Mouse (Mus musculus) spleen, postnatal 14 days (tissue): ENCODE measurements at regions not wholly inside any gene's neighbourhood (a gene's known extent, or its start where the extent isn't known, plus 50 kb on each side); places are given as distances from the start of the nearest gene placed in this dataset.

Source experiments
- DNase-seq, 2 experiments: peaks; one replicate each; pipeline ENCODE4 v3.0.0; 2021 to 2022; ENCODE audit warnings: low spot score in 2 of 2

DNA sequence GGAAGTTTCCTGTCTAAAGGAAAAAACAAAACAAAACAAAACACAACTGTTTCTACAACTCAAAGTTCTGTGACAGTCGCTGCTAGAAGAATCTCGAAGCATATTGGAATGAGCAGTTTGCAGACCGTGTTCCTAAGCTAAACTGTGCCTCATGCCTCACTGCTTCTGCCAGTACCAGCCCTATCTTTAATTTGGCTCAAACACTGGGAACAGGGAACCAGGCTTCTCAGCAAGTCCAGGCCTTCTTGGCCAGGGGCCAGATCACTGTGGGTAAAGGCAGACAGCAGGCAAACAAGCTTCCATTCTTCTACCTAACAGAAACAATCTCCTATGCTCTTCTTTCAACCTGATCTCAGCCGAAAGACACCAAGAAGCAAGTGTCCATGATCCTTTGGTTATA, 56.5 kb downstream of the Tmsb4x start:
- DNase-seq = no peak

DNA sequence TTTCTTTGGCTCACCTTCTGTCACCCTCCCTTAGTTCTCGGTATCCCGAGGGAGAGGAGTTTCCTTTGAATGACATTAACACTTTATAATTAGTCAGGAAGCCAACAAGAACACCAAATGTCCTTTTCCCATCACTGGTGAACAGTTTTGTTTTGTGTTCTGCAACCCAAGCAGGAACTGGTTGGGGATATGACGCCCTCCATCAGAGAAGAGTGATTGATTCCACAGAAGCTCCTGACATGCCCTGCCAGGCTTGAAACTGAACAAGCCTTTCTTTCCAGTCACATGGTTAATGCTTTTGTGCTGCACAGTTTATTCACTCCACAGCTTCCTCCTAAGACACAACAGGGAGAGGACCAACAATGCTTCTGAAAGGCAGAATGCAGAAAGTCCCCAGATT, 57.8 kb downstream of the Tmsb4x start:
- no peak for DNase-seq

DNA sequence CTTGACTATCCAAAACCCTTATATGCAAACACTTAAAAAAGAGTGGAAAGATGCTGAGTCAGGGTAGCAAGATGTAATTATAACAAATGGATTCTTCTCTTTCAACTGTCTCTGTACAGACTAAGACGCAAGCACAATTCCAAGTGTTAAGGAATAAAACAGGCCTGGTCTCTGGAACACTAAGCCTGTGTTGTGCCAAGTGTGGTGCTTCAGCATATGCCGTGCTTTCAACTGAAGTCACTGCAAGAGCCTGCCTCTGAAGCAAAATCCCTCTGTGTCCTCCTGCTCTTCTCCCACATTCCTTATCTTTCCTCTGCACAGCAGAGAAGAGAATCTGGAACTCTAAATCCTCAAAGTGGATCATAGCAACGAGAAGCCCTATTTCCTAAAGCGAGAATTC, 59.7 kb downstream of the Tmsb4x start:
- DNase-seq = no peak

DNA sequence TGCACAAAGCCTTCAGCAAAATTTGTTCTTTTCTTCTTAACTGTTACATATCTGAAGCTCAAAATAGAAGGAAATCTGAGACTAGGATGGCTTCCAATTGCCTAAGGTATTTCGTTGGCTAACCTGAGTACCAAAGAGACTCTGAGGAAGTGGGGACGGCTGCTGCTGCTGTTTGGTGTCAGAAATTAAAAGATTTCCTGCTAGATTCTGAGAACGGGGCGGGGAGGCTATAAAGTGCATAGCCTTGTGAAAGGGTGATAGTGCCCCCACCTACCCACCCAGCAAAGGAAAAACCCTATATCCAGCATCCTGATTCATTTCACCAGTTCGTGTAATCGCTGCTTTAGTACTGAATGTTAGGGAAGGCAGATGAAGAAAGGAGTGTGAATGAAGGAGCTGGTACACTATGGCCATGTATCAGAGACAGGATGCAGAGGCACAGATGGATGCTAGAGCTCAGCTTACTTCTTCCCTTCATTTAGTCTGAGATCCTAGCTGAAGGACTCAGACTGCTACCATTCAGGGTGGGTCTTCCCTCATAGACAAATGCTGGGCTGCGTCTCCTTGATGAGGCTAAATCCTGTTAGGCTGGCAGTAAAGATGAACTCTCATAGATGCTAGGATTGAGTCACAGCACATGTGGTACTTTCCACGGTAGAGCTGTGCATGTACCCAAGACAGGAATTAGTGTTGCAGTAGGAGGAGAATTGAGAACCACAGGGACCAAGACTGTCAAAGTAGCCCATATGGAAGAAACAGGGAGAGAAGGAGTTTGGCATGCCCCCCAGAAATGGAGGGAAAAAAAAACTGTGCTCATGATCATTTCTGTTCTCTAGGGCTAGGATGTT, 62.4 kb downstream of the Tmsb4x start:
- no peak for DNase-seq

DNA sequence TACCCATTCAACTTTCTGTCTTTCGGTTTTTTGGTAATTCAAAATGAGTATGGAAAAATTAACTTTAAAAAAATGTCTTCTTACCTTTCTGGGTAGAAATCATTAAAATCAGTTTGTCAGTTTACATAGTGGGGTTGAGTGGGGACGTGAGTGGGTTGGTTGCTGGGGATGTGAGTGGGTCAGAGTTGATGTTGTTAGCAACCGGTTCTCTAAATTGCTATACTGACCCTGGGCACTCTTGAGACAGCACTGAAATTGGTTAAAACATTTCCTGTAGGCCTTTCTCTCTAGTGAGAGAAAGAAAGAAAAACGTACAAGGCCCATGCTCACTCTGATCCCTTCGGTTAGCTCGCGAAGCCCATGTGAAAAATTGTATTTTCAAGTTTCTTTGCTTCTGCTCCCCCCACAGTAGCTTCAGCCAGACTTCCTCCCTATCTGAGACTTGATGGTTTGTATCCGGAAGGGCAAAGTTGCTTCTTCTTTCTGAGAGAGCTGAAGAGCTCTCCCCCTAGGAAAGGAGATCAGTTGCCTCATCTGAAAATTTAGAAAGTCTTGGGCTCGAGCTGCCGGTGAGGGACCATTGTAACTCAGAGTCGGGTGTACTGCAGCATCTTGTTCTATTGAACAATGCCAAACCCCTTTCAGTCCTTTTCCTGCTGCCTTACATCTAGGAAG, 63.5 kb downstream of the Tmsb4x start:
- no peak for DNase-seq

DNA sequence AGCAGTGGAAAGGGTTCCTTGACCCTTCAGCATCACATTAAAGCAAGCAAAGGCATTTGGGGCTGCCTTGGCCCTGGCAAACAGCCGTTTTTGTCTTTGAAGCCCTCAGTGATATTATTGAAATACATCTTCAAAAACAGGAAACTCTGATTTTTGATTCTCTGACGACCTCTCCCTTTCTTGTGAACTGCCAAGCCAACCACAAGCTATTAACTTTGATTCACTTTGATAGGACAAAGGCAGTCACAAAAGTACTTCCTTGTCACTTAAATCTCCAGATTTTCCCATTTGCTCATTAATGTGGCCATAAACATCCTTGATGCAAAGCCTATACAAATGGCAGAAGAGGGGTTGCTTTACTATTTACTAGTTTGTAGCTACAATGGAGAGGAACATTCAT, 70.0 kb downstream of the Tmsb4x start:
- DNase-seq = no peak

DNA sequence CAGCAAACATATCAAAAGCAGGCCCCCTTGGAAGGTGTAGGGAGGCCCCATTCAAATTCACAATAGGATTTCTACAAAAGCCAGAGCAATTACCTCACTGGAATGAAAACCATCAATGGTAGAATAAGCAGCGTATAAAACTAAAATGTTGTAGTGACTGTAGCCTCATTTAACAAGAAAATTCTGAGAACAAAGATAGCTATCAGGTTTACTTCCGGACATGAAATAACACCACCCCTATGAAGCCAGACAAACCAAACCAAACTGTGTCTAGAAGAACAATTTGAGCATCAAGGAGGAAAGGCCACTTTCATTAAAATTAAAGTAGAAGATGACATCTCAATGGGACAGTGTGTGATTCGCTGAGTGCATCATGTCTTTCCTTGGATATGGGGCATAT, 74.9 kb downstream of the Tmsb4x start:
- DNase-seq = no peak

DNA sequence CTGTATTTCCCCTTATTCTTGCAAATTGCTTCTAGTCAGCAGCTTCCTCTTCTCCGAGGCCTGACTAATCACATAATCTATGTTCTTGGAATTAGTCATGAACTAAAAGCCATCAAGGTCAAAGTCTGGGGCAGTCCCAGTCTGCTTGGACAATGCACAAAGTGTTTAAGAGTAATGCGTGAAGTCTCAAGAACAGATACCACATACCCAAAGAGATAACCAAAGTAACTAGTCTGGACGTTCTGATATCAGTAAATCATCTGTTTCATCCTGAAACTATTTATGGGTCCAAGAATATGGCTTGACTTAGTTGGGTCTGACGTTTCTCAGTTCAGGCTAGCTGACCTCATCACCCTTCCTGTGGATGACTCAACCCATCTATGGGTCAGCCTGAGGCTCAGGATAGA, 76.1 kb downstream of the Tmsb4x start:
- no peak for DNase-seq

DNA sequence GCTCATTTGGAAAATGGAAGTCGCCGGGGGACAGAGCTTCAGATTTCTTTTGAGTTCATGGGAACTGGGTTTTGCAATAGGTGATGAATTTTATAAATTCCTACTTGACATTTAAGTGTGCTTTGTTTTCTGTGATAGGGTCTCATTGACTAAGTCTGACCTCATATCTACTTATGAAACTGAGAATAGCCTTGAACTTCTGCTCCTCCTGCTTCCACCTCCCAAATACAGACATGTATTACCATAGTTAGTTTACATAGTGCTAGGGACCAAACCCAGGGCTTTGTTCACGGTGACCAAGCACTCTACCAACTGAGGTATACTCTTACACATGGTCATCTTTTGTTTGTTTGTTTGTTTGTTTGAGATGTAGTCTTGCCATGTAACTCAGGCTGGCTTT, 77.8 kb downstream of the Tmsb4x start:
- no peak for DNase-seq

DNA sequence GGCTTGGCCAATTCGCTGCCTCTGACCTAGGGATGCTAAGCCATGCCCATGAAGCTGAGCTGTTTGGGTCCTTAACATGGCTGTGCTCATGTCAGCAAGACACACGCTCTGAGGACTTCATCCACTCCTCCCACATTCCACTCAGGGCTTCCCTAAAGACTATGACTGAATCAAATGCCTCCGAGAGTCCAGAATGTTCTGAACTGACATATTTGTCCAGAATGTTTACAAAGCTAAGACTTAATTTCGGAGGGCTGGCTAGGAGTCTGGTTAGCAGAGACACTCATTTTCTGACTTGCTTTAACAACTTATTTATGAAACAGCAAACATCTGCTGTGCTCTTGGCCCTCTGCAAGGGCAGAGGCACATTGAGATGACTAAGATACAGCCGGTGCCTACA, 78.5 kb downstream of the Tmsb4x start:
- no peak for DNase-seq

DNA sequence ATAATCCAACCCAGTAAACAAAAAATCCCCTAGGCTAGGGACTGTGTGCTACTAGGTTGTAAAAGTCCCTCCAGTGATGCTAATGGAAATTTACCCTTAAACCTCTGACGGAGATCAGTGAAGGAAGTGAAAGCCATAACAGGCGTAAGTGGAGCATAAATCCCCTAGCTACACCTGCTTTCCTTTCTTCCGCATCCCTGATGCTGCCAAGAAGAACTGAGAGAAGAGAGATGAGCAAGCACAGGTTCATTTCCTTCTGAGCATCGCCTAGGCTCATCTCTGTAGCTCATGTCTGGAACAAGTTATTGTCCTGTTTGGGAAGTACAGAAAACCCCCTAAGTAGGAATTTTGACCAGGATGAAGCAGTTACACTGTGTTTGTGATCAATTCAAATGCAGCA, 89.8 kb downstream of the Tmsb4x start:
- DNase-seq = no peak

DNA sequence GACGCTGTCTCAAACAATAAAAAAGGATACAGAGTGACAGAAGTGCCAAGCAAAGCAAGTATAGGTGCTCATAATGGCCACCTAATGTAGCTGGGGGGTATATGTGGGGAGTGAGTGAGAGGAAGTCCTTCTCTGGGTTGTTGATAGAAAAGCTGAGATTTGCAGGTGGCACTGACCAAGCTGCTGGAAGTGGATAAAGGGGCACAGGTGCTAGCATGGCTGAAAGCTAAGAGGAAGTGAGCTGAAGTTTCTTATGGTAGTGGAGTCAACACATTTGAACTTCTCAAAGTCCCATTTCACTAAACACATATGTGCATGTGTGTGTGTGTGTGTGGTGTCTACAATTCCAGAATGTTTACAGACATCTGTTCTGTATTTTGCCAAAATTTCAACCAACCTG, 94.0 kb downstream of the Tmsb4x start:
- no peak for DNase-seq

DNA sequence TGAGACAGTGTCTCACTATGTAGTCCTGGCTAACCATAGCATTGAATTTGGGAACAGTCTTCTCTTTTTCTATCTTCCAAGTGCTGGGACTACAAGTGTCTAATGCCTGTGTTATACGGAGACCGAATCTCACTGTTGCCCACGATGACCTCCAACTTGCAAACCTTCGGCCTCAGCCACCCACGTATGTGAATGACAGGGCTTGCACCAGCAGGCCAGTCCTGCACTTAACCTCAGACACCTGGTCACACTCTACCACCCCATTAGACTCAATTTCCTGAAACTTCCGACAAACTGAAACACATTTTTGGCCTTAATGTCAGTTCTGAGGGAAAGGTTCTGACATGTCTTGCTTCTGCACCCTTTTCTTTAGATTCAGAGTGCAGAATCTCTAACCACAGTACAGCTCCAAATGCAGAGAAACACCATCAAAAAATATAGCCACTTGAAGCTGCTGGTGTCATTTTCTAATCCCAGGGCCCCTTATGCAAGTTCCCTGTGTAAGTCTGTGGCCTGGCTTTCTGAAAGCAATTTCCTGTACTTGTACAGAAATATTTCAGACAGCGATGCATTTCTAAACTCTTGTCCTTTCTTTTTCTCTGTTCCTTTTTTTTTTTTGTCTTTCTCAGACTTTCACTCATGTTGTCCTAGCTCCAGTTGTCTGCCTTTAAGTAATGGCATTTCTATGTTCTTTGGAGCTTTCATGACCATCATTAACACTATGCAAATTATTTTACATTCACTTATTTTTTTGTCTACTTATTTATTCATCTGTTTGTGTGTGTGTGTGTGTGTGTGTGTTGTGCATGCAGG, 97.8 kb downstream of the Tmsb4x start:
- DNase-seq = no peak

DNA sequence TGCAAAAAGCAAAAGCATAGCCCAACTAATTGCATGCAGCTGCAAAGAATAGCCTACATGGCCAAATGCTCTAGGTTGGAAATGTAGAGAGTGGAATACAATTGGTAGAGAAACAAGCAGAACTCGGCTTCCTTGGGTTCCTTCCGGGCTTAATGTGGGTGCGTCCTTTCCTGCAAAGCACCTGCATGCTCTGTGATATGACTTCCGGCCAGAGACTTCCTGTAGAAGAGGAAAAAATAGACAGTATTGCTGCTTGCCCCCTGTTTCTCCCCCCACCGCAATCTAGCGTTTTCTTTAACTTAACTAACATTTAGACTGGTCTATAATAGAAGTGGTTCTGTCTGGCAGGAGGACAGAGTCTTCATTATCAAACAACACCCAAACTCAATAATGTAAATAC, 100.8 kb downstream of the Tmsb4x start:
- no peak for DNase-seq

DNA sequence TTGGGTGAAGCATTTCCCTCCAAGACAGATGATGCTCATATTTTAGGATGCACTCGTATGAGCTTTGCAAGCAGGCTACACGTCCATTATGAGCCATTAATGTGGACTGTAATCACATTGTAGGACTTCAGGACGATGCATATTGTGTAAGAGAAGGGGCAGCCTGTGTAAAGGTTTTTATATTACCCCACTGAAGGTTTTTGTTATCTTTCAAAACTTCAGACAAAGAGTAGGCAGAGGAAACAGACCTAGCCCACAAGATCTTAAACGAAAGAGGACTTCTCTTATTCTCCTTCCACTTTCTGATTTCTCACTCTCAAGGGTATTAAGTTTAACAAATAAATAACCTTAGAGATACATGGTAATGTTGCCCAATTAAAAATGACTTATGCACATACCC, 101.6 kb downstream of the Tmsb4x start:
- no peak for DNase-seq

DNA sequence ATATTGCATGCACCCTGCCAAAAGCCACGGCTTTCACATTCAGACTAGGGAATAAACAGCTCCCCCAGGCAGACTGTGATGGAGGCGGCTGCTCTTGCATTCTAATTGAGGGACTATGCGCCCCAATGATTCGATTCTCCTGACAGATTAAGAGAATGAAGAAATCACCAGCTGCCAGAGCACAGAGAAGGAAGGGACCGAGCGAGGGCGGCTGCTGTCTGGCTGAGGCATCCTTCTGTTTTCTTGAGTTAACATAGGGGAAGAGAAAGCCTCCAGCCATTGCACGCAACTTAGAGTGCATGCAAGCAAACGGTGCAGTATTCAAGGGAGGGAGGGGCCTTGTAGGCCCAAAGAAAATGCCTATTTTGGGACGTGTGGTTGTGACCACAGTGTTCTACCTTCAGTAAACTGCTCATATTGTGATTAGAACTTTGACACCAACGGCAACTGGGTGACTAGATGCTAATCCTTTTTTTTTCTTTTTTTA, 103.1 kb downstream of the Tmsb4x start:
- no peak for DNase-seq

DNA sequence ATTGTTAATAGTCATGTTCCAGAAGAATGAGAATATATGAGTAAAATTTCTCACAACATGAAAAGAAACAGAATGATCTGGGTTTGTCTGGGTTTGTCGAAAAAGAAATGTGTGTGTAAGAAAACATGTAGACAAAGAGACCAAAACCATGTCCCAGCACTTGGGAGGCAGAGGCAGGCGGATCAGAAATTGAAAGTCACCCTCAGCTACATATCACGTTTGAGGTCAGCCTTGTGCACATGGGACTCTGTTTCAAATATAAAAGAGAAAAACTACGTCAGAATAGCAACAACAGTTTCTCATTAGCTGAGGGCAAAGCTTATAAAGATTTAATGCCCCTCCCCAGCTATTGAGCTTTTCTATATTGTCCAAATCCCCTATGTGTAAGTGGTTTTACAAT, 103.8 kb downstream of the Tmsb4x start:
- DNase-seq = no peak

DNA sequence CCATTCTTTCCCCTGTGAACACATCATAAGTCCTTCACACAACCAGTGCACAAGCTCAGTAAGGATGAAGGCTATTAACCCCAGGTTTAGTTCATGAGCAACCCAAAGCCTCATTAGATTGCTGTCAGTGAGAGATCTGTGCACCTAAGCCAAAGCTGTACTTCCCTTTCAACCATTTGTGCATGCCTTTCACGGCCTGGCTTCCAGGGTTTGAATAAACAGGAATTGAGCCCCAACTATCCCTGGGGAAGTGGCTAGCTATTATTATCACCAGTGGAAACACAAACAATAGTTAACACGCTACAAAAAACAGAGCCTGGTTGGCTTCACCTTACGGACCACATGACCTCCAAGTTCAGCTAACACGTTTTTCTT, 104.9 kb downstream of the Tmsb4x start:
- DNase-seq = no peak

DNA sequence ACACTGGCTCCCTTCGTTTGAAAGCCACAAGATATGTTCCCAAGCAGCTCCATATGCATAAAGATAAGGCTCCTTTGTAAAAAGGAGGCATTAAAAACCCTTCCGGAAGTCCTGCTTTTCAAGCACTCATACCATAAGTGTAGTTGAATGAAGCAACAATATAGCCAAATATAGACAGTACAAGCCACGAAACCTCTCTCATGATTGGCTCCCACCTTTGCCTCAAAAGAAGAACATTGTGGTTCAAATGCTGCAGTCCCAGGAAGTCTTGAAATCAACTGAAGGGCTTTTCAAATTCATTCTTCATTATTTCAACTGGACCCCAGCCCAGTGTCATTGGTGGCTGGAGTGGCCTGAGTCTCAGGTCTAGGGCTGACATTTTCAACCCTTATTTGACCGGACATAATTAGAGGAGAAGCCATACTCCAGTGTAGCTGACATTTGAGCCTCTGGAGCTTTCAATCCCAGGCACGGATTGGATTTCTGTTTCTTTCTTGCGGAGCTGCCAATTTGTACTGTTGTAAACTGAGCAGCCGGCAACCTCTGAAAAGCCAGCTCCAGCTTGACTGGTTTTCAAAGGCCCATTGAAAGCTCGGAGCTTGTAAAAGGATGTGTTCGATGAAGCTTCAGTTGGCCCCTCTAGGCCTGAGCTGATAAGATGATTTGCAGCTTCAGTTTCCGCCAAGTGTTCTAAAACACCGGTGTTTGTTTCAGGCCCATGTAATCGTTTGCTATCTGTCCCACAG, 105.4 kb downstream of the Tmsb4x start:
- DNase-seq = no peak

DNA sequence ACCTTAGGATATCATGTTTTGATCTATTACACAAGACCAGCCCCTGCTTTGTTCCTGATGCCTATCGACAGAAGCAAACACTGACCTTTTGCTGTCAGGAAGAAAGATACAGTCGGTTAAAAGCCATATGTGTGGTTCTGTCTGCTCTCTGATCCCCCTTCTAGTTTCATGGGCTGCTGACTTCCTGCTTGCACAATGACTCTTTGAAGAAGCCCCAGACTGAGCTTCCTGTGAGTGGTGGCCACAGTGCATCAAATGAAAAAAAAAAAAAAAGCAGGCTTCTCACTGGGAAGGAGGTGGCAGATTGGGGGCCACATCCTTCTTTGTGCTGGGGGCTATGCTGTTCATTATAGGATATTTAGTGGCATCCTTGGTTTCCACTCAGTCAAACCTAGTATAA, 107.2 kb downstream of the Tmsb4x start:
- no peak for DNase-seq

DNA sequence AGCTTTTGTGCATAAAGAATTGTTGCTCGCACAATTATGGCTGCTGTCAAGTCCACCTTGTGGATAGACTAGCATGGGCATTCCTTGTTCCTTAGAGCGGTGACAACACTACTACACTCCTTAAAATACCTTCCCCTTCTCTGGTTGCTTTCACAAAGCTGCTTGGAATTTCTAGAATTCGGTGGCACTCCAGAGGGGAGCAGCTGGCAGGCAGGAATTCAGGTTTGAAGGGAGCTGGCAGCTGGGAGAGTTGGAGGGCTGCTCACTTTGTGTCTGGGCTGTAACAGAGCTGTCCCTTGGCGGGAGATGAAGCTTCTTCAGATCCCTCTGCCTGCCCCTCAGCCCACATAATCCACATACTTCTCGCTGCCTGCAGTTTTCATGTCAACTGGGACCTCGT, 109.7 kb downstream of the Tmsb4x start:
- DNase-seq = no peak

DNA sequence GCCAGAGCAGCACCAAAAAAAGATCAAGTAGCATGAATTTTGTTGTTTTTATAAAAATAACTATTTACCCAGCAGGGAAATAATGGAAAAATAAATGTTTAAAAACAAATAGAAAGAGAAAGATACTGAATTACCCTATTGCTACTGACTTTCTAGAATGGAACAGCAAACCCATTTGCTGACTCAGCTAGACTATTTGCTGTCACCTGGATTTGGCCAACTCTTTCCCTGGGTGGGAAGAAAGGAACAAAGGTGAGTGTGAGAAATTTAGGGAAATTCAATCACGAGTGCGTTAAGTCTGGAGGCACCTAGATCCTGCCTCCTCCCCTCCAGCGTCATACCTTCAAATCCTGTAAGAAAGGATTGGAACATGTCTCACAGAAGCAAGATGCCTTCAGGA, 110.2 kb downstream of the Tmsb4x start:
- DNase-seq = no peak
